Mouse (Mus musculus): ENCODE measurements around the gene Gm8374. TPM values are rescaled to one million over a fixed set of nuclear protein-coding genes. Genes with fewer than 3 reads are reported as not detected.
"Not testable (repeated sequence)": the region's sequence is repeated elsewhere in the genome, so short reads cannot be mapped to it uniquely, and the experiment has no call there.

Gene Gm8374
- polyA plus RNA-seq (2012; ENCODE audit: insufficient read depth, insufficient read length, low replicate concordance, missing spikeins), result not detected in 2 replicates

DNA sequence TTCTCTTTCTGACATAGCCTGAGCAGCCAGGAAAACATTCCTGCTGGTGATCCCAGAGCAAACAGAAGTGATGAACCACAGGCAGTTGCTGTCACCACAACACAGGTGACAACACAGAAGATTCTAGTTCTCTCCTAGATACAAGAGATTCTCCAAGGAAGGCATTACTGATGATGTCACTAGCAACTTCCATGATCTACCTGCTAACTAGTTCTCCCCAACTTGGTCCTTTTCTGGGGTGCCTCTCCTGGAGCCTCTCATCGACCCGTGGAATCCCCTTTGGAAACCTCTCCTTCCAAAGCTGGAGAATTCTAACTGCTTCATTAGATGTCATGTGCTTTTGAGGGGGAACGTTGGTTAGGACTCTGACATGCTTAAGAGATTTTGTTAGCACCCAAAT is at the start of gene Gm8374:
Gene Gm8374 (minus strand): TSS at position 101 of the 400 bp plus-strand sequence.
- H3K4me1 ChIP-seq (ENCODE audit: control insufficient read depth, insufficient read depth, low read length); H3K27ac ChIP-seq (ENCODE audit: insufficient read depth, low read depth, low read length); H3K4me3 ChIP-seq (ENCODE audit: insufficient read depth, low read depth, low read length): not testable (repeated sequence)
- 86% methylated on average over 3 of the region's 3 CpGs for WGBS

- not testable (repeated sequence) for H3K27ac ChIP-seq (ENCODE audit: insufficient read depth, low read depth, low read length); H3K4me3 ChIP-seq (ENCODE audit: insufficient read depth, low read depth, low read length); H3K4me1 ChIP-seq (ENCODE audit: control insufficient read depth, insufficient read depth, low read length)
- WGBS, result no CpG with 5 or more reads among the region's 1 CpGs
These were observed 32.6 kb downstream of the Gm8374 start, which contains the start of gene Gm5797 for GRCm38 (mm10) chr14:7332295-7332694. Gene Gm5797 (minus strand): TSS chr14:7332395.

- H3K27ac ChIP-seq (ENCODE audit: insufficient read depth, low read depth, low read length), result not testable (repeated sequence)
- WGBS, result 1% methylated on average over 18 of the region's 19 CpGs
- peak overlapping the region; percentile 34 for H3K4me3 ChIP-seq (ENCODE audit: insufficient read depth, low read depth, low read length)
These were observed 49.8 kb downstream of the Gm8374 start for GRCm38 (mm10) chr14:7315093-7315492.

GRCm38 (mm10) chr14:7314661-7315060 is 50.3 kb downstream of the Gm8374 start, which contains the start of gene Gm3739:
Gene Gm3739 (minus strand): TSS chr14:7315049.
- not testable (repeated sequence) for H3K27ac ChIP-seq (ENCODE audit: insufficient read depth, low read depth, low read length); H3K4me1 ChIP-seq (ENCODE audit: control insufficient read depth, insufficient read depth, low read length)
- peak within 1 kb of the TSS; percentile 37 for H3K4me3 ChIP-seq (ENCODE audit: insufficient read depth, low read depth, low read length)
- WGBS, result 1% methylated on average over 17 of the region's 35 CpGs

More at GRCm38 (mm10) chr14:7315093-7315492, 49.8 kb downstream of the Gm8374 start:
- H3K4me1 ChIP-seq (ENCODE audit: control insufficient read depth, insufficient read depth, low read length), result not testable (repeated sequence)

Other genes starting within 250 kb of the Gm8374 start
- gene Gm6676, start 239.7 kb downstream of the Gm8374 start, polyA plus RNA-seq (2012; ENCODE audit: insufficient read depth, insufficient read length, low replicate concordance, missing spikeins), result not detected in 2 replicates
- not detected in 2 replicates for gene Gm3512, start 190.6 kb downstream of the Gm8374 start, polyA plus RNA-seq (2012; ENCODE audit: insufficient read depth, insufficient read length, low replicate concordance, missing spikeins)
- not detected in 2 replicates for gene Gm16434, start 170.6 kb downstream of the Gm8374 start, polyA plus RNA-seq (2012; ENCODE audit: insufficient read depth, insufficient read length, low replicate concordance, missing spikeins)
- gene Gm3727, start 100.4 kb downstream of the Gm8374 start, polyA plus RNA-seq (2012; ENCODE audit: insufficient read depth, insufficient read length, low replicate concordance, missing spikeins), result not detected in 2 replicates
- gene Gm3739, start 50.1 kb downstream of the Gm8374 start, polyA plus RNA-seq (2012; ENCODE audit: insufficient read depth, insufficient read length, low replicate concordance, missing spikeins), result not detected in 2 replicates
- not detected in 2 replicates for gene Gm5797, start 32.7 kb downstream of the Gm8374 start, polyA plus RNA-seq (2012; ENCODE audit: insufficient read depth, insufficient read length, low replicate concordance, missing spikeins)
- not detected in 2 replicates for gene Gm3755, start 85.8 kb upstream of the Gm8374 start, polyA plus RNA-seq (2012; ENCODE audit: insufficient read depth, insufficient read length, low replicate concordance, missing spikeins)
- gene Gm3752, start 118.6 kb upstream of the Gm8374 start, polyA plus RNA-seq (2012; ENCODE audit: insufficient read depth, insufficient read length, low replicate concordance, missing spikeins), result not detected in 2 replicates
- gene Gm3558, start 203.4 kb upstream of the Gm8374 start, polyA plus RNA-seq (2012; ENCODE audit: insufficient read depth, insufficient read length, low replicate concordance, missing spikeins), result not detected in 2 replicates
- gene Gm10338, start 230.5 kb upstream of the Gm8374 start, polyA plus RNA-seq (2012; ENCODE audit: insufficient read depth, insufficient read length, low replicate concordance, missing spikeins), result not detected in 2 replicates